Mouse (Mus musculus) v-Abl transformed pro-B cells (cell line): Measurements from ENCODE around the gene Cntnap1.
"Not testable (repeated sequence)": the region's sequence is repeated elsewhere in the genome, so short reads cannot be mapped to it uniquely, and the experiment has no call there.

Experiments used
- in situ Hi-C, 2 experiments: fragments of 400-800 bp; cut with MboI; formaldehyde crosslinking; loops; one replicate each; pipeline ENCODE4 v1.15.1; 2025; ENCODE audit not compliant: unreplicated experiment in 2 of 2

The Cntnap1 gene

GRCm38 (mm10) chr11:101148751-101149150 lies 21.6 kb upstream of the Cntnap1 start:
- in situ Hi-C loops: no loop called here

GRCm38 (mm10) chr11:101149178-101150105 lies 20.9 kb upstream of the Cntnap1 start:
- in situ Hi-C loops: no loop called here

- in situ Hi-C loops: no loop called here
Observed at GRCm38 (mm10) chr11:101151063-101151462, 19.3 kb upstream of the Cntnap1 start.

GRCm38 (mm10) chr11:101152825-101153224 lies 17.5 kb upstream of the Cntnap1 start:
- in situ Hi-C loops: no loop called here

- in situ Hi-C loops: no loop called here
Observed at GRCm38 (mm10) chr11:101154648-101155047, 15.7 kb upstream of the Cntnap1 start.

GRCm38 (mm10) chr11:101155151-101155550 lies 15.2 kb upstream of the Cntnap1 start:
- in situ Hi-C loops: no loop called here

GRCm38 (mm10) chr11:101155728-101156371 lies 14.5 kb upstream of the Cntnap1 start, which contains the start of gene Tubg2:
Tubg2 (plus strand) TSS chr11:101155907.
- in situ Hi-C loops: no loop called here

- in situ Hi-C loops: not testable (repeated sequence)
Observed at GRCm38 (mm10) chr11:101160151-101160550, 10.2 kb upstream of the Cntnap1 start.

GRCm38 (mm10) chr11:101160981-101161505 lies 9.3 kb upstream of the Cntnap1 start:
- in situ Hi-C loops: not testable (repeated sequence)

GRCm38 (mm10) chr11:101161551-101161950 lies 8.8 kb upstream of the Cntnap1 start:
- in situ Hi-C loops: no loop called here

- in situ Hi-C loops: no loop called here
Observed at GRCm38 (mm10) chr11:101162301-101162700, 8.0 kb upstream of the Cntnap1 start.

- in situ Hi-C loops: no loop called here
Observed at GRCm38 (mm10) chr11:101162772-101163171, 7.6 kb upstream of the Cntnap1 start.

- in situ Hi-C loops: no loop called here
Observed at GRCm38 (mm10) chr11:101163476-101164350, 6.6 kb upstream of the Cntnap1 start.

GRCm38 (mm10) chr11:101164351-101164665 lies 6.0 kb upstream of the Cntnap1 start:
- in situ Hi-C loops: no loop called here

GRCm38 (mm10) chr11:101164677-101165580 lies 5.4 kb upstream of the Cntnap1 start:
- in situ Hi-C loops: no loop called here

- in situ Hi-C loops: no loop called here
Observed at GRCm38 (mm10) chr11:101166357-101166756, 4.0 kb upstream of the Cntnap1 start.

GRCm38 (mm10) chr11:101167211-101167962 lies 2.9 kb upstream of the Cntnap1 start:
- in situ Hi-C loops: no loop called here

GRCm38 (mm10) chr11:101167963-101168300 lies 2.4 kb upstream of the Cntnap1 start:
- in situ Hi-C loops: no loop called here
